Mouse (Mus musculus) hindbrain, embryonic 13.5 days (tissue): ENCODE measurements around the gene Lmx1a. TPM values are rescaled to one million over a fixed set of nuclear protein-coding genes. Genes with fewer than 3 reads are reported as not detected.
A peak's percentile ranks its signal among the peaks of the same experiment; 100 is the strongest.

ENCODE experiments used
- ATAC-seq: fragments of 200-750 bp; cut with Nextera tagmentation; 2 replicates; pipeline ENCODE4 v1.8.0; 2017; ENCODE audit warnings: moderate TSS enrichment; ENCODE audit not compliant: low FRiP score
- H3K27ac ChIP-seq: fragments of 300-500 bp; sonication (generic); 2 replicates; pipeline ENCODE4 v1.5.1; 2015; ENCODE audit warnings: inconsistent platforms, mild to moderate bottlenecking, moderate library complexity
- H3K27me3 ChIP-seq: fragments of 300-500 bp; sonication (generic); 2 replicates; pipeline ENCODE4 v1.6.1; 2015; ENCODE audit warnings: mild to moderate bottlenecking, inconsistent platforms
- H3K36me3 ChIP-seq: fragments of 300-500 bp; sonication (generic); 2 replicates; pipeline ENCODE4 v1.6.1; 2015; ENCODE audit warnings: mild to moderate bottlenecking, inconsistent platforms
- H3K4me1 ChIP-seq: fragments of 300-500 bp; sonication (generic); replicated peaks from 2 replicates; pipeline ENCODE4 v1.6.1; 2015; ENCODE audit warnings: inconsistent platforms
- H3K4me2 ChIP-seq: fragments of 300-500 bp; sonication (generic); 2 replicates; pipeline ENCODE4 v1.6.1; 2015; ENCODE audit warnings: inconsistent platforms, mild to moderate bottlenecking, moderate library complexity
- H3K4me3 ChIP-seq: fragments of 300-500 bp; sonication (generic); 2 replicates; pipeline ENCODE4 v1.5.1; 2015; ENCODE audit warnings: mild to moderate bottlenecking, inconsistent platforms
- H3K9ac ChIP-seq: fragments of 300-500 bp; sonication (generic); 2 replicates; pipeline ENCODE4 v1.6.1; 2015; ENCODE audit warnings: mild to moderate bottlenecking, inconsistent platforms
- H3K9me3 ChIP-seq: fragments of 300-500 bp; sonication (generic); 2 replicates; pipeline ENCODE4 v1.6.1; 2016; ENCODE audit warnings: inconsistent platforms
- WGBS: fragments of 180-500 bp; shearing (Covaris S2); methylation state at CpG from one replicate; pipeline ENCODE4 v1.1.7; 2015; 5-methylcytosine and 5-hydroxymethylcytosine counted together
- polyA plus RNA-seq: library from polyadenylated mRNA; unstranded; fragments of >200 nt; fragmentation: Nextera tagmentation; extraction: Ambion mirVana; gene quantifications from 2 replicates; pipeline ENCODE4 v1.2.1, GENCODE M21; 2015

Gene Lmx1a
- polyA plus RNA-seq, 1 experiment from 2014 or later: 10.1 TPM

DNA sequence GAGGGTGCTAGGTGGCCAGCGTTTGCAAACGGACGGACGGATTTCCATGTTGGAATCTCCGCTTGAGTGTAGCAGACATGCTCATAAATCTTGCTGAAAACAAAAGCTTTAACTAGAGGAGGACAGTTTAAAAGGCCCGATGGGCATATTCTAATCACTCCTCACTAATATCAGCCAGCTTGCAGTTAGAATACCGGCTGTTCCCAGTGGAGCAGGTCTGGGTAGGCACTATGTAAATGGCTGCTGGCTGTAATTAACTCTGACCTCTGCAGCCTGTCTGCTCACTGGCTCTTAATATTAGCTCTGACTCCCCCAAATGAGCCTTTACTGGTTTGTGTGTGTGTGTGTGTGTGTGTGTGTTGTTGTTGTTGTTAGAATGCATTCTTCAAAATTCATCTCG lies 69.2 kb downstream of the Lmx1a start:
- no peak overlapping the region for H3K9ac ChIP-seq
- H3K4me1 ChIP-seq: peaks cover 53% of the 10 kb centered on the region
- H3K27ac ChIP-seq: no peak overlapping the region
- peaks cover 80% of the 10 kb centered on the region for H3K27me3 ChIP-seq
- 25% methylated on average over 8 of the region's 8 CpGs for WGBS
- 0 out of 2 replicates have a peak overlapping the region, but pooled peaks have one; percentile 0 for H3K4me2 ChIP-seq
- no peak overlapping the region for H3K4me3 ChIP-seq
- H3K9me3 ChIP-seq: no peaks in the 10 kb centered on the region
- peak; percentile 59; the same call in 1 of the 2 replicates for ATAC-seq
- H3K36me3 ChIP-seq: no peaks in the 10 kb centered on the region

DNA sequence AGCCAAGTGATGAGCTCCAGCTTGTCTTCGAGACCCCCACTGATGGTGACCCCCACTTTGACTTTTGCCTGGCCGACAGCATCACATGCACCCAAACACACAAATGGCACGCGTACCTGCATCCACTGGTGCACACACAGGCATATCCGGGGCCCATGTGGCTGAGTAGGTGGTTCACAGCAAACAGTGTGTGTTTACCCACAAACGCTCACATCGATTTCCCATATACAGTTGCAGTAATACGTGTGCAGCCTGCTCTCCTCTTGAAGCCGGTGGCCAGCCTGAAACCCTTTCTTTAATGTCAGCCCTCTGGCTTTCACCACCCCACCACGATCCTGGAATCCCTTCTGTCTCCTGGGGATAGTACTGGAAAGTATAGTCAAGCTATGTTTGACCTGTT lies 71.3 kb downstream of the Lmx1a start:
- Histone ChIP-seq H3K27me3 (peaks cover 87% of the 10 kb centered on the region), H3K27ac (no peak overlapping the region), H3K9ac (no peak overlapping the region), H3K9me3 (no peaks in the 10 kb centered on the region), H3K4me1 (peaks cover 40% of the 10 kb centered on the region), H3K4me2 (no peak overlapping the region), H3K4me3 (no peak overlapping the region), H3K36me3 (no peaks in the 10 kb centered on the region)
- no peak for ATAC-seq
- 91% methylated on average over 10 of the region's 10 CpGs for WGBS

DNA sequence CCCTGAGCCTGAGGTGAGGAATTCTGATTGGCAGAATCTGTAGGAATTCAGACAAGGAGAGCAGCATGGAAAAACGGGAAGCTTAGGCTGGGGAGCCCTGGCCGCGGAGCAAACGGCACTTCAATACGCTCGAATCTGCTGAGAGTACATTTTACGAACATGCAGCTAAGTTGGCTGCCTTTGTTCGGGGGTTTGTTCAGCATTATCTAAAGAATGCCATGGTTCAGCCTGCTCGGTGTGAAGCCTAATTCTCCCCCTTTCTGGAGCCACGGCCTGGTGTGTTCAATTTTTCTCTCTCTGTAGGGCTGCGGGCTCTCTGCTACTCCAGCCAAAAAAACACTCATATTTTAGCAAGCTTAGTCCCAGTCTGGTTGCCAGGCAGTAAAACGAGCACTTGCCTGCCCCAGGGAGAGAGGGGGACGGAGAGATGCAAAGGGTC lies 72.8 kb downstream of the Lmx1a start:
- Histone ChIP-seq H3K4me1 (peaks cover 39% of the 10 kb centered on the region), H3K9me3 (no peaks in the 10 kb centered on the region), H3K9ac (peak overlapping the region; percentile 49; the same call in 1 of the 2 replicates), H3K27ac (peak overlapping the region; percentile 40), H3K36me3 (no peaks in the 10 kb centered on the region), H3K4me2 (peak overlapping the region; percentile 32; the same call in 1 of the 2 replicates), H3K4me3 (no peak overlapping the region), H3K27me3 (peaks cover 86% of the 10 kb centered on the region)
- 6% methylated on average over 13 of the region's 13 CpGs for WGBS
- ATAC-seq: no peak

DNA sequence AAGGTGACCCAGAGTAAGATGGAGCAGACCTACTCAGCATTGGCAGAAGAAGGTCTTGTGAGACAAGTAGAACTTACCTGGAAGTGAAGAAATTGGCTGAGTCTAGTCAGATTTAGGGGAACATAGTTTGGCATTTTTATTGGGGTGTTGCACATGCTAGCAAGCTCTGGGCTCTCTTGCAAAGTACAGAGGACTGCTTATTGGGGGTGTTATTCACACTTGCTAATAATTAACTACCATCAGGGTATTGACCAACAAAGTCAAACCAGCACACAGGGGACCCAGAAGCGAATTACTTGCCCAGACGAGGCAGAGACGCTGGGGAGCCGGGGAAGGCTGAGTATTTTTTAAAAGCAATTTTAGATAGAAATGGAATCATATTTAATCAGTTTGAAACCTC lies 77.6 kb downstream of the Lmx1a start:
- Histone ChIP-seq H3K9ac (no peak overlapping the region), H3K27ac (no peak overlapping the region), H3K4me2 (no peak overlapping the region), H3K27me3 (peaks cover 66% of the 10 kb centered on the region), H3K4me1 (peaks cover 11% of the 10 kb centered on the region), H3K4me3 (no peak overlapping the region), H3K36me3 (no peaks in the 10 kb centered on the region), H3K9me3 (no peaks in the 10 kb centered on the region)
- ATAC-seq: no peak
- 78% methylated on average over 4 of the region's 4 CpGs for WGBS

DNA sequence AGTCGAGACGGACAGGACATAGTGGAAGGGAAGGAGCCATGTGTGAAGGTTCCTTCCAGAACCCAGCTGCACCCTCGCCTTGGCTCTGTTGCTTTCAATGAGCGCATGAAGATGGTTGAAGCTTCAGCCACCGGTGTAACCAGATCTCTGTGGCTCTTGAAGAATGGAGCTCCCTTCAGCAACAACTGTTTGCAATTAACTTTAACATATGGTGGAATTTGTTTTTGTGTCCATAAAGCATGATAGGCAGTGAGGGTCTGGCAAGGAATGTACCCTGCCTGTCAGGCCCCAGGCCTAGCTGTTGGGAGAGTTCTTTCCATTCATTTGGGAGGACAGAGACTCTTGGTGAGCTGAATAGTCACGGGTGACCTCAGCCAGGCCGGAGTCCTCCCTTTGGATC lies 81.4 kb downstream of the Lmx1a start:
- 87% methylated on average over 7 of the region's 7 CpGs for WGBS

DNA sequence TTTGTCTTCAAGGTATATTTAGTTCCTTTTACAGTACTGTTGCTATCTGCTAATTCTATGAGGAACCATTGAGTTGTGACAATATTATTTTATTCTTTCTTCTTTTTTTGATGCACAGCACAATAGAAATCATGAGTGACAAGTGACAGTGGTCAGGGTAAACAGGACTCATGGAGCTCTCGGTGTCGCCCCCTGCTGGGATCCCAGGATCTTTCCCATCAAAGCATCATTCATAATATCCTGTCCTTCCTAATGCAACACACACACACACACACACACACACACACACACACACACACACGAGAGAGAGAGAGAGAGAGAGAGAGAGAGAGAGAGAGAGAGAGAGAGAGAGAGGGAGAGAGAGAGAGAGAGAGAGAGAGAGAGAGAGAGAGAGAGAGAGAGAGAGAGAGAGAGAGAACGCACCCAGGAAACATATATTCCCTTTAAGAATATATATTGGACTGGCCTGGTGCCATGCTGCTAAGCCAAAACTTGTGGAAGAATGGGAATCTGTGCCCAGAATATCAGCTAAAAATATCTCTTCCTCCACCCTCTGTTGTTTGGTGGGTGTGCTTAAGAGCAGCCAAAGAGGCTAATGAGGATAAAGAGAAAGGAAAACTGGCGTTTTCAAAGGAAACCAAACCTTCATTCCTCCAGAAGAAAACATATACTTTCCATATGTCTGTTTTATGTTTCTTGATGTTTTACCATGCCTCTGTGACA lies 90.9 kb downstream of the Lmx1a start:
- no peaks in the 10 kb centered on the region for H3K9me3 ChIP-seq
- no peak for ATAC-seq
- H3K27me3 ChIP-seq: 0 out of 2 replicates have a peak, but pooled peaks cover 3% of the 10 kb centered on the region
- peaks cover 4% of the 10 kb centered on the region; the same call in 1 of the 2 replicates for H3K4me1 ChIP-seq
- no peaks in the 10 kb centered on the region for H3K36me3 ChIP-seq
- no peak overlapping the region for H3K9ac ChIP-seq
- no peak overlapping the region for H3K27ac ChIP-seq
- no peak overlapping the region for H3K4me3 ChIP-seq
- H3K4me2 ChIP-seq: no peak overlapping the region
- 83% methylated on average over 4 of the region's 5 CpGs for WGBS

More for the DNA sequence above, 81.4 kb downstream of the Lmx1a start:
- H3K36me3 ChIP-seq: no peaks in the 10 kb centered on the region
- H3K27ac ChIP-seq: no peak overlapping the region
- no peak for ATAC-seq
- H3K4me3 ChIP-seq: no peak overlapping the region
- H3K27me3 ChIP-seq: peaks cover 39% of the 10 kb centered on the region
- H3K9ac ChIP-seq: no peak overlapping the region
- no peaks in the 10 kb centered on the region for H3K9me3 ChIP-seq
- H3K4me1 ChIP-seq: no peaks in the 10 kb centered on the region
- no peak overlapping the region for H3K4me2 ChIP-seq

DNA sequence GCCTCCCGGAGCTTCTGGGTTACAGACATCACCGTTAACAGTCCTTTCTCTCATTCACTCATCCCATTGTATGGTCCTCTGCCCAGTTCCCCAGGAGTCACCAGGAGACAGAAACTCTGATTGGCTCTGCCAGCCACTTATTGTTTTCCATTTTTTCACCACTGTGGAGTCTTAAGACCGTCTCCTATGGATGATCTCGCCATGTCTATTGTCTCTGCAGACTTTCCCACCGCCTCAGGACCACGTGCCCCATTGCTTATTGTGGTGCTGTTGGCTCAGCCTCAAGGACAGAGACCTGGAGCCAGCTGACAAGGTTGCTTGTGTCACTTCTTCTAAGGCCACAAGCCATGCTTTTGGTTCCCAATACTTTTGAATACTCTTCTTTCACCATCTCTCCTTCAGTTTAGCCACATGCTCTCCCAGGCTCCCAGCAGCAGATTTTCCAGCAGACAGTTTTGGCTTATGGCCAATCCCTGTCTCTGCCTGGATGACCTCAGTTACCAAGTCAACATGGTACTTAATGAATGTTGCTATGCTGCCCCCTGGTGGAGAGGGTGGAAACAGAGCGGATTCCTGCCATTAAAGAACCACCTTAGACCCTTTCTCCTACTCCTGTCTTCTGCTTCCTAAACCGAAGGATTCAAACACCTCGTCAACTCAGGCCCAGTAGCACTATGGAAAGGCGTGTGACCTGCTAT lies 92.9 kb downstream of the Lmx1a start:
- peak; percentile 80 for ATAC-seq
- Histone ChIP-seq H3K9me3 (no peaks in the 10 kb centered on the region), H3K36me3 (no peaks in the 10 kb centered on the region), H3K27me3 (peaks cover 5% of the 10 kb centered on the region; the same call in 1 of the 2 replicates), H3K27ac (no peak overlapping the region; the same call in 1 of the 2 replicates), H3K9ac (no peak overlapping the region), H3K4me1 (peaks cover 4% of the 10 kb centered on the region; the same call in 1 of the 2 replicates), H3K4me2 (no peak overlapping the region), H3K4me3 (no peak overlapping the region)
- 38% methylated on average over 10 of the region's 10 CpGs for WGBS

DNA sequence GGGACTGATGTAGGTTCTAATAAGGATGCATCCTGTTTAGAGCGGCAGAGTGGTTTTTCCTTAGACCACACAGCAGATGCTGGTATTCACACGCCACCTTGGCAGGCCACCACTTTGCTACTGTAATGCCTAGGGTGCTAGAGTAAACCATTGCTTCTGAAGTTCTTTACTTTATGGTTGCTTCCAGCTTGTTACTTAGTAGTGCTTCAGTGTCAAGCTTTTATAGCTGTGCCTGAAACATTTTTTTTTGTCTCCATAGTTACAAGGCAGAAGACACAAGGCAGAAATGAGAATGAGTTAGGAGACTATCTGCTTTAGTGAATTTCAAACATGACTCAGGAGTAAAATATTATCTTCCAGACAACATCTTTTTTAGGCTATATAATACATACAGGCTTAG lies 95.0 kb downstream of the Lmx1a start:
- H3K4me3 ChIP-seq: no peak overlapping the region
- no peaks in the 10 kb centered on the region for H3K36me3 ChIP-seq
- no peak overlapping the region for H3K9ac ChIP-seq
- 91% methylated on average over 2 of the region's 2 CpGs for WGBS
- H3K27me3 ChIP-seq: peaks cover 5% of the 10 kb centered on the region
- peaks cover 10% of the 10 kb centered on the region for H3K4me1 ChIP-seq
- H3K4me2 ChIP-seq: no peak overlapping the region
- no peaks in the 10 kb centered on the region for H3K9me3 ChIP-seq
- ATAC-seq: no peak
- H3K27ac ChIP-seq: no peak overlapping the region

DNA sequence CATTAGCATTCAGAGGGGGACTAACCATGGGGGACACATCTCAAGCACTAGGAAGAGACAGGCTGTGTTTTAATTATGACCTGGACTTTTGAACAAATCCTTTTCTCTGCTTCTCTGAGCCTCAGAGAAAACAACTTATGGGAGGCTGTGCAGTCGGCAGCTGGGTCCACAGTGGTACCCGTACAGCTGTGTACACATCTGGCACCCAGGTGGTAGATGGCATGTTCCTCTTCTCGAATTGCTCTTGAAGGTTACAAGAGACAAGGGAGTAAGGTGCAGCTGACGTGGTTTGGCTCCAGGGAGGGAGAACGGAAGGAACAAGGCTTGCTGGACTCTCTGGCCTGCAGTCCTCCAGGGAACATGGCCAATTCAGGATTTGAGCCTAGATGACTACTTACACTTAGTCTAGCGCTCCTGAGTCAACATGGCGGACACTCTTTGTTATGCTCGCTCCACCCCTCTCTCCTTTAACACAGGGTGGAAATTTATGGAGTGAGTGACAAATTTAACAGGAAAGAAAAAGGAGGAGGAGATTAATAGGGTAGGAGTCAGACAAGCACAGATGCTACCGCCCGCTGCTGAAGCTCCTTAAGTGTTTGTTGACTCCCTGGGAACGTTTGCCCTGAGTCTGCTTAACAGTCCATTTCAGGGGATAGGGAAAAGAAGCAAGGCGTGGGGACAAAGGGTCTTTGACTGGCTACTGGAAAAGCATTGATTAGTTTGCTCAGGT lies 99.8 kb downstream of the Lmx1a start:
- H3K36me3 ChIP-seq: no peaks in the 10 kb centered on the region
- no peaks in the 10 kb centered on the region for H3K9me3 ChIP-seq
- H3K4me1 ChIP-seq: peaks cover 15% of the 10 kb centered on the region
- H3K4me3 ChIP-seq: no peak overlapping the region
- H3K27ac ChIP-seq: no peak overlapping the region
- no peak overlapping the region for H3K9ac ChIP-seq
- 63% methylated on average over 12 of the region's 12 CpGs for WGBS
- no peak overlapping the region for H3K4me2 ChIP-seq
- peaks cover 9% of the 10 kb centered on the region for H3K27me3 ChIP-seq
- no peak for ATAC-seq

DNA sequence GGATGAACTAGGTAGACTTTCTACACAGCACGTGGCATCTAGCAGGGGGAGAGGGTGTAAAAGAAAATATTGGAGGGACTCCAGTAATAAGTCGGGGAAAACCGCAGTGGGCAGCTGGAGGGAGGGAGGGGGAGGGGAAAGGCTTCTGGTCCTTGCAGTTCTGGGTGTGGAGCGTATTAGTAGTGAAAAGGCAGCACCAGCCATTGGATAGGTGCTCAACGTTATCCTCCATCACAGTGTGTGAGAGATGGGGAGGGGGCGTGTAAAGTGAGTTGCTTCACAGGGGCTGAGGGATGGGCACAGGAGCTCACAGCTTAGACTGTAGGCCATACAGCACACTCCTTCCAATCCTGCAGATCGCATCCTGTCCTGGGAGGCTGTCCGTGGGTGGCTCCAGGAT lies 100.4 kb downstream of the Lmx1a start:
- no peaks in the 10 kb centered on the region for H3K9me3 ChIP-seq

DNA sequence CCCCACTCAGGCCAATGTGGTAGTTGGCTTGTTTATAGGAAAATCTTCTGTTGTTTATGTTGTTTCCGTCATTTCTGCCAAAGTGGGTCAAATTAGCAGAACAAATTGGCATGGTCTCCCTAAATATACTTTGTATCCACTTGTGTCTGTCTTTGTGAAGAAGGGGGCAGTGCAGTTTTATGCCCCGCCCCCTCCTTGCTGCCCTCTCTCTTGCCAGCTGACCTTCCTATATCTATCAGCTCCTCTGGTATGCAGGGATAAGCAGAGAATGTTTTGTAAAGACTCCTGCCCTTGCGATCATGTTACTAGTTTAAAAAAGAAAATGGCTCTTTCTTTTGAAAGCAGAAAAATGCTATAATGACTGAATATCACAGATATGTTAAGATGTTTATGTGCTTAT lies 101.7 kb downstream of the Lmx1a start:
- WGBS: 83% methylated on average over 3 of the region's 3 CpGs
- no peaks in the 10 kb centered on the region for H3K36me3 ChIP-seq
- no peak overlapping the region for H3K4me3 ChIP-seq
- no peak overlapping the region for H3K9ac ChIP-seq
- H3K27me3 ChIP-seq: peaks cover 12% of the 10 kb centered on the region
- H3K4me1 ChIP-seq: peaks cover 15% of the 10 kb centered on the region
- ATAC-seq: no peak
- H3K27ac ChIP-seq: no peak overlapping the region
- no peaks in the 10 kb centered on the region for H3K9me3 ChIP-seq
- no peak overlapping the region for H3K4me2 ChIP-seq

More for the DNA sequence above, 100.4 kb downstream of the Lmx1a start:
- Histone ChIP-seq H3K27ac (no peak overlapping the region), H3K4me1 (peaks cover 15% of the 10 kb centered on the region), H3K27me3 (peaks cover 11% of the 10 kb centered on the region), H3K4me2 (no peak overlapping the region), H3K36me3 (no peaks in the 10 kb centered on the region), H3K4me3 (no peak overlapping the region), H3K9ac (no peak overlapping the region)
- ATAC-seq: no peak; the same call in 1 of the 2 replicates
- whole genome bisulfite sequencing: 75% methylated on average over 8 of the region's 8 CpGs

DNA sequence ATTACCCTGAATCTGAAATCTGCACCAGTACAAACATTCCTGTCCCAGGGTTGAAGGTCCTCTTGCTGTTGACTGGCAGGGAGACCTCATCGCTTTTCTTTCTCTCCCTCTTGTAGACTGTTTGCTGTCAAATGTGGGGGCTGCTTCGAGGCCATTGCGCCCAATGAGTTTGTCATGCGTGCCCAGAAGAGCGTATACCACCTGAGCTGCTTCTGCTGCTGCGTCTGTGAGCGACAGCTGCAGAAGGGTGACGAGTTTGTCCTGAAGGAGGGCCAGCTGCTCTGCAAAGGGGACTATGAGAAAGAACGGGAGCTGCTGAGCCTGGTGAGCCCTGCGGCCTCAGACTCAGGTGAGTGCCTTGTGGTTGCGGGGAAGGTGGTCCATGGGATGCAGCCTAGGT lies 102.2 kb downstream of the Lmx1a start:
- Histone ChIP-seq H3K36me3 (no peaks in the 10 kb centered on the region), H3K9ac (no peak overlapping the region), H3K27me3 (peaks cover 7% of the 10 kb centered on the region), H3K27ac (no peak overlapping the region), H3K9me3 (no peaks in the 10 kb centered on the region), H3K4me1 (peaks cover 15% of the 10 kb centered on the region), H3K4me3 (no peak overlapping the region), H3K4me2 (no peak overlapping the region)
- ATAC-seq: no peak
- WGBS: 74% methylated on average over 11 of the region's 11 CpGs
